Mouse (Mus musculus) embryonic facial prominence, embryonic 13.5 days (tissue): ENCODE data around the gene Adamtsl1. TPM values are rescaled to one million over a fixed set of nuclear protein-coding genes. Genes with fewer than 3 reads are reported as not detected.

Experiments used
- ATAC-seq: fragments of 200-750 bp; cut with Nextera tagmentation; 2 replicates; pipeline ENCODE4 v1.8.0; 2017; ENCODE audit warnings: low read depth; ENCODE audit not compliant: insufficient number of reproducible peaks, insufficient read depth, low FRiP score, low TSS enrichment
- H3K27ac ChIP-seq: fragments of 300-500 bp; sonication (generic); 2 replicates; pipeline ENCODE4 v1.5.1; 2015; ENCODE audit warnings: moderate library complexity, mild to moderate bottlenecking, inconsistent platforms
- H3K27me3 ChIP-seq: fragments of 300-500 bp; sonication (generic); 2 replicates; pipeline ENCODE4 v1.6.1; 2015; ENCODE audit warnings: mild to moderate bottlenecking, inconsistent platforms
- H3K36me3 ChIP-seq: fragments of 300-500 bp; sonication (generic); 2 replicates; pipeline ENCODE4 v1.6.1; 2015; ENCODE audit warnings: mild to moderate bottlenecking, inconsistent platforms
- H3K4me1 ChIP-seq: fragments of 300-500 bp; sonication (generic); 2 replicates; pipeline ENCODE4 v1.6.1; 2015; ENCODE audit warnings: inconsistent platforms
- H3K4me2 ChIP-seq: fragments of 300-500 bp; sonication (generic); 2 replicates; pipeline ENCODE4 v1.6.1; 2015; ENCODE audit warnings: moderate library complexity, mild to moderate bottlenecking, inconsistent platforms
- H3K4me3 ChIP-seq: fragments of 300-500 bp; sonication (generic); 2 replicates; pipeline ENCODE4 v1.5.1; 2015; ENCODE audit warnings: mild to moderate bottlenecking, inconsistent platforms
- H3K9ac ChIP-seq: fragments of 300-500 bp; sonication (generic); 2 replicates; pipeline ENCODE4 v1.6.1; 2015; ENCODE audit warnings: mild to moderate bottlenecking, inconsistent platforms
- H3K9me3 ChIP-seq: fragments of 300-500 bp; sonication (generic); 2 replicates; pipeline ENCODE4 v1.6.1; 2016; ENCODE audit warnings: inconsistent platforms
- WGBS: fragments of 180-500 bp; shearing (Covaris S2); methylation state at CpG from one replicate; pipeline ENCODE4 v1.1.7; 2015; ENCODE audit warnings: mixed read lengths; 5-methylcytosine and 5-hydroxymethylcytosine counted together
- polyA plus RNA-seq: library from polyadenylated mRNA; unstranded; fragments of >200 nt; fragmentation: Nextera tagmentation; extraction: Ambion mirVana; gene quantifications from 2 replicates; pipeline ENCODE4 v1.2.1, GENCODE M21; 2015

Gene Adamtsl1
- polyA plus RNA-seq, 1 experiment from 2014 or later, result 48.1 TPM

DNA sequence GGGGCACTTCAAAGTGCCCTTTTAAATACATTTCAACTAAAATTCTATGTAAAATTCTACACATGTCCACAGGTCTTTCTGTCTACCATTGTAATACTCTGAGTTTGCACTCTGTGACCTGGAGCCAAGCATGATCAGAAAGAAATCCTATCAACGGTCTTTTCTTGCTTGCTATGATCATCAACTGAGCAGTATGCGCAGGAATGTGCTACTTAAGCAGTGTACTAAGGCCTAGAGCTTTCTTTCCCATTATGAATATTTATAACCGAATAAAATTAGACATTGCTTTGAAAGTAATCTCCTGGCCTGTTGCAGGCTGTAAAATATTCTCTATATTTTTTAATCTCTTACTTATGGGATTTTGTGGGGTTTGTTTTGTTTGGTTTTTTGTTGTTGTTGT lies 248.7 kb downstream of the Adamtsl1 start:
- Histone ChIP-seq H3K27ac (no peak overlapping the region), H3K4me2 (no peak overlapping the region), H3K27me3 (peaks cover 3% of the 10 kb centered on the region; the same call in 1 of the 2 replicates), H3K36me3 (no peaks in the 10 kb centered on the region), H3K9me3 (no peaks in the 10 kb centered on the region), H3K4me3 (no peak overlapping the region), H3K4me1 (peaks cover 31% of the 10 kb centered on the region), H3K9ac (no peak overlapping the region)
- ATAC-seq, result no peak
- 85% methylated on average over 3 of the region's 3 CpGs for WGBS

DNA sequence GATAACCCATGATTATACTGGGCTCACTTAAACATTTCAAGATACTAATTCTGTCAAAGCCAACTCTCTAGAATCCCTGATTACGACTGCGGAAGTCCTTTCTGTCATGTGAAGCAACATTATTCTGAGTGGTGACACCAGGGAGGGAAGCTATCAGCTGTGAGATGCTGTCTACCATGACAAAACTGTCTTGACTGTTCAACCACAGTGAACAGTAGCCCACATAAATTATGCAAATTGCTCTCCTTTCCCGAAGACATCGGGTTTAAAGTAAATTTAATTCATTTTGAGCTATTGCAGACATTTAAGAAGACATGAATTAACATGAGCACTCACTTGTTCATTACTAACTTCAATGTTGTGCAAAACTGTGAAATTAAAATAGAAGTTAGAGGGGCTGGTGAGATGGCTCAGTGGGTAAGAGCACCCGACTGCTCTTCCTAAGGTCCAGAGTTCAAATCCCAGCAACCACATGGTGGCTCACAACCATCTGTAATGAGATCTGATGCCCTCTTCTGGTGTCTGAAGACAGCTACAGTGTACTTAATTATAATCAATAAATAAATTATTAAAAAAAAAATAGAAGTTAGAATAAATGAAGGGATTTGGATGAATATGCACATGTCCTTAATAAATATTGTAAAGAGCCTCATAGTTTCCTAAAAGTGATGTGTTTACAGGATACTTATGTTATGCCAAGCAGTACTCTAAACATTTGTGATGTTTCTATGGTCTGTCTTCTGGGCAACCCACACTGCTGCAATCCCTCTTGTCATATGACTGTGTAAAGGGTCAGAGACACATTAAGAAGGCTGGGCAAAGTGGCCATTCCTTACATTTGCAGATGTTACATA lies 249.4 kb downstream of the Adamtsl1 start:
- Histone ChIP-seq H3K27me3 (peaks cover 3% of the 10 kb centered on the region; the same call in 1 of the 2 replicates), H3K36me3 (no peaks in the 10 kb centered on the region), H3K27ac (no peak overlapping the region), H3K4me3 (no peak overlapping the region), H3K4me2 (no peak overlapping the region), H3K4me1 (peaks cover 36% of the 10 kb centered on the region), H3K9me3 (no peaks in the 10 kb centered on the region), H3K9ac (no peak overlapping the region)
- ATAC-seq, result no peak
- 71% methylated on average over 5 of the region's 5 CpGs for WGBS

DNA sequence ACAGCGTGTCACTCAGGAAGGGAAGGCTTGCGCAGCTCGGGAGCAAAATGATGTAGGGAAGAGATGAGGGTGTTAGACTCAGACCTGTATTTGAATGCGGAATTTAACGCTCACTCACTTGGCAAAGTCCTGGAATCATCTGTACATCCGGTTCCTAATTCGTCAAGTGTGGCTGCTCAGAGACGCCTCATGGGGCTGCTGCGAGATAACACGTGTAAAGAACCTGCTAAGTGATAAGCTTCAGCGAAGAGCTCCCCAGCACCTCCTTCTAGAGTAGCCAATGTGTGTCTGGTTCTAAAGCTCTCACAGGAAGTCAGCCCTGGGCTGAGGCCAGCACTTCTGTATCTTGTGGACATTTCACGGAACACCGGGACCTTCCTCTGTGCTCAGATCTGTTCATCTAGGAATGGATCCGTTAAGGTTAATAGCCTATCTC lies 250.1 kb downstream of the Adamtsl1 start:
- Histone ChIP-seq H3K9me3 (no peaks in the 10 kb centered on the region), H3K27me3 (peaks cover 3% of the 10 kb centered on the region; the same call in 1 of the 2 replicates), H3K4me3 (no peak overlapping the region), H3K4me2 (no peak overlapping the region), H3K4me1 (peaks cover 37% of the 10 kb centered on the region), H3K27ac (no peak overlapping the region), H3K9ac (no peak overlapping the region), H3K36me3 (no peaks in the 10 kb centered on the region)
- no peak for ATAC-seq
- WGBS, result 90% methylated on average over 14 of the region's 14 CpGs

DNA sequence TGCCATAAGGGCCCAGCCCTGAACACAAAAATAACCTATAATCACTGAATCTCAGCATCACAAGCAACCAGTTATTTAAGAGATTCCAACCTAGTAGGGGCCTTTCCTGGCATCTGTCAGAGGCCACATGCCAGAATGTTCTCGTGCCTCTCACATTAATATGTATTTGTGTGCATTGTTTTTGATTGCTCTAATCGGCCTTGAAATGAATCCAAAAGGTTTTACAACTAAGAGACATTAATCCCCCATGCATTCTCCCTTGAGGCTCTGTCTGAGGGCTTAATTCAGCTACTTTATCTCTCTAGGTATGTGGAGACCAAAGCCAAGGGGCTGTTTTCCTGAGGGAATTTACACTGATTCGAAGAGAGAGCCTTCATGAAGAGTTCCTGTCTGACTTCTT lies 250.5 kb downstream of the Adamtsl1 start:
- no peak overlapping the region for H3K9ac ChIP-seq
- WGBS, result 31% methylated on average over 3 of the region's 3 CpGs
- H3K36me3 ChIP-seq, result no peaks in the 10 kb centered on the region
- ATAC-seq, result no peak
- H3K4me1 ChIP-seq, result peaks cover 41% of the 10 kb centered on the region
- no peaks in the 10 kb centered on the region for H3K9me3 ChIP-seq
- peak overlapping the region; percentile 44; the same call in 1 of the 2 replicates for H3K27ac ChIP-seq
- no peak overlapping the region for H3K4me2 ChIP-seq
- H3K4me3 ChIP-seq, result no peak overlapping the region
- H3K27me3 ChIP-seq, result peaks cover 5% of the 10 kb centered on the region

DNA sequence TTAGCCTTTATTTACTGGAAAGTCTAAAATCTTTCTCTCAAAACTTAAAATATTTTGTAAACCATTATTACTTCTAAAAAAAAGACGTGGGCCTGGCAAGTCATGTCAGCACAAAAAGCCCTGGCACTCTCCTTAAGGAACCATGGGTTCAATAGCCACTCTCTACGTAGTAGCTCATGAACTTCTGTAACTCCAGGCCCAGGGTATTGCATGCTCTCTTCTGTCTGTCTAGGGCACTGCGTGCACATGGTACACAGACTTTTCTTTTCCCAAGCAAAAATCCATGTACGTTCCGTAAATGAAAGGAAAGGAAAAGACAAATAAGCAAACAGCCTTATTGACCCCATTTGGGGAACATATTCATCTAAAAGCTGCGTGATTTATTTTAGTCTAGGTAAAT lies 253.7 kb downstream of the Adamtsl1 start:
- H3K9me3 ChIP-seq, result no peaks in the 10 kb centered on the region
- no peaks in the 10 kb centered on the region for H3K36me3 ChIP-seq
- H3K27ac ChIP-seq, result peak overlapping the region; percentile 79
- ATAC-seq, result no peak
- H3K9ac ChIP-seq, result no peak overlapping the region
- H3K4me1 ChIP-seq, result peaks cover 42% of the 10 kb centered on the region
- H3K27me3 ChIP-seq, result peaks cover 17% of the 10 kb centered on the region
- no peak overlapping the region for H3K4me3 ChIP-seq
- WGBS, result 35% methylated on average over 6 of the region's 6 CpGs
- H3K4me2 ChIP-seq, result peak overlapping the region; percentile 37

DNA sequence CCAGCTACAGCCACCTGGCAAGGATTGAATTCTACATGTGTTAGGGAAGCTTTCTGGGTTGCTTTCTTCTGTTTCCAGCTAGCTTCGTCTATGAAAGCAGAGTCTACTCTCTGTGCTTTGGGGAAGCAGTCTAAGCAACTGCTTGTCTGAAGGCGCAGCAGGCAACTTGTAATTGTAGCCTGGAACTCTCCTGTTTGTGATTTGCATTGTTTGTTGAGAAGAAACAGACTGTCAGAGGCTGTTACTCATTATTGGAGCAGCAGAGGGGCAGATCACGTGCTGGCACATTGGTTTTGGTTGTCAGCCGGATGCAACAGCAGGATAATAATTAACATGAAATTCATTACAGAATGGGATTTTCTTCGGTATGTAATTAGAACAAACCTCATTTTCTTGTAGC lies 254.1 kb downstream of the Adamtsl1 start:
- no peaks in the 10 kb centered on the region for H3K9me3 ChIP-seq
- 10% methylated on average over 5 of the region's 5 CpGs for WGBS
- no peak overlapping the region for H3K4me3 ChIP-seq
- H3K4me1 ChIP-seq, result peaks cover 42% of the 10 kb centered on the region
- peak overlapping the region; percentile 37 for H3K4me2 ChIP-seq
- H3K36me3 ChIP-seq, result no peaks in the 10 kb centered on the region
- H3K9ac ChIP-seq, result no peak overlapping the region
- H3K27ac ChIP-seq, result peak overlapping the region; percentile 79
- peaks cover 17% of the 10 kb centered on the region for H3K27me3 ChIP-seq
- 0 out of 2 replicates have a peak, but pooled peaks have one; percentile 26 for ATAC-seq

DNA sequence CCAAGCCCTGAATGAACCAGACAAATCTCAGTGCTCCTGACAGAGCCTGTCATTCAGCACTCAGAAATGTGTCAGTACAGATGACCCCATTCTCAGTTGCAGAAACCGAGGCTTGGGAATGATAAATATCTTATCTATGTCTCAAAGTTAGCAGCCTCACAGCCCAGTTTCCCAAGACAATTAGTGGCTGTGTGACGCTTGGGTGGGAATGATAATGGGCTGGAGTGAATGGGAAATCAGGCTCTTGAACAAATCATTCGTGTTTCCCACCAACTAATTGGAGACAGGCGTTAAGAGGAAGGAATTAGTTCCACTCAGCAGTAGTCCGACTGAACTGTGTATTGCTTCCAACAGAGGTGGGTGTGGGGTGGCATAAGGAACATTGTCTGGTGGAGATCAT lies 268.5 kb downstream of the Adamtsl1 start:
- Histone ChIP-seq H3K4me1 (peaks cover 10% of the 10 kb centered on the region; the same call in 1 of the 2 replicates), H3K9me3 (no peaks in the 10 kb centered on the region), H3K9ac (no peak overlapping the region), H3K4me3 (no peak overlapping the region), H3K4me2 (no peak overlapping the region), H3K27ac (no peak overlapping the region), H3K27me3 (peaks cover 11% of the 10 kb centered on the region), H3K36me3 (no peaks in the 10 kb centered on the region)
- WGBS, result 12% methylated on average over 5 of the region's 5 CpGs
- ATAC-seq, result no peak

DNA sequence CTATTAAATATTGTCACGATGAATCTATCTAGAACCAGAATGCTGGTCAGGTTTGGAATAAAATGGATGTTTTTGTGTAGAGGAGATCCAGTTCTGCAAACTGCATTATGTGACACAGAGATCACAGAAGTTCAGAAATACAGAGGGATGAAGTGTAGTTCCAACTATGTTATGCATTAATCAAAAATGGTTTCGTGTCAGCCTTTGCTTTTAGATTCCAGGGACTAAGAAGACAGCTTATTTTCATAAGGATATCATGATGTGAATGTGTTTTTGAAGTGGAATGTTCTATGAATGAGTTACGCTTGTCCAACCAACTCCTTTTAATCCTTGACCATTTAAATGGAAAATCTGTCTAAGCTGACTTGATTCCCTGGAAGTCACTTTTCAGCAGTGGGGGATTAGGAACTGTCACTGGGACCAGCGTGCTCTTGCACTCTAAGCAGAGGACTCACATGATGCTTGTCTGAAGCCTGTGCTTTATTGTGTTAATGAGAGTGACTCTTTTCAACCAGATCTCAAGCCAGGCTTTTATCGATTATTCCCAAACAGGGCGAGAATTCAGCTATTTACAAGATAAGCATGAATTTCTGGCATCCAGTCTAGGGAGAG lies 269.9 kb downstream of the Adamtsl1 start:
- WGBS, result 46% methylated on average over 6 of the region's 6 CpGs
- no peaks in the 10 kb centered on the region for H3K36me3 ChIP-seq
- no peak overlapping the region for H3K4me2 ChIP-seq
- no peak overlapping the region for H3K9ac ChIP-seq
- H3K27me3 ChIP-seq, result peaks cover 12% of the 10 kb centered on the region
- no peak overlapping the region for H3K27ac ChIP-seq
- H3K9me3 ChIP-seq, result no peaks in the 10 kb centered on the region
- H3K4me1 ChIP-seq, result peaks cover 10% of the 10 kb centered on the region; the same call in 1 of the 2 replicates
- H3K4me3 ChIP-seq, result no peak overlapping the region
- ATAC-seq, result no peak

DNA sequence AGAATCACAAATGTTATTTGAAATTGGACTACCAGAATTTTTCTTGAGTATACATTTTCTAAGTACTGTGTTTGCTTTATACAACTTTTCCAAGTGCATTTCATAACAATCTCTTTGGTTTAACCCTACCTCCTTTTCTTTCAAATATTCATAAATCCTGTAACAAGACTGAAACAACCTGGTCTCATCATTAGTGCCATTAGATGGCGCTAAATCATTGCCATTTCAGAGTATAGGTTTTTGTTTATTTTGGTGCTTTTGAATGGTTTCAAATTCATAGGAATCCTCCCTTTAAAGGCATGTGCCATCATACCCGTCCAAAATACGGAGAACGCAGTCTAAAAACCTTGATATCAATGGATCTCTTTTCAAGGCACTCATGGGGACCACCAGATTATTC lies 270.5 kb downstream of the Adamtsl1 start:
- peaks cover 10% of the 10 kb centered on the region; the same call in 1 of the 2 replicates for H3K4me1 ChIP-seq
- no peak for ATAC-seq
- H3K9ac ChIP-seq, result no peak overlapping the region
- H3K27me3 ChIP-seq, result peaks cover 9% of the 10 kb centered on the region
- no peaks in the 10 kb centered on the region for H3K9me3 ChIP-seq
- H3K27ac ChIP-seq, result no peak overlapping the region
- WGBS, result 49% methylated on average over 4 of the region's 4 CpGs
- H3K36me3 ChIP-seq, result no peaks in the 10 kb centered on the region
- no peak overlapping the region for H3K4me3 ChIP-seq
- no peak overlapping the region for H3K4me2 ChIP-seq

DNA sequence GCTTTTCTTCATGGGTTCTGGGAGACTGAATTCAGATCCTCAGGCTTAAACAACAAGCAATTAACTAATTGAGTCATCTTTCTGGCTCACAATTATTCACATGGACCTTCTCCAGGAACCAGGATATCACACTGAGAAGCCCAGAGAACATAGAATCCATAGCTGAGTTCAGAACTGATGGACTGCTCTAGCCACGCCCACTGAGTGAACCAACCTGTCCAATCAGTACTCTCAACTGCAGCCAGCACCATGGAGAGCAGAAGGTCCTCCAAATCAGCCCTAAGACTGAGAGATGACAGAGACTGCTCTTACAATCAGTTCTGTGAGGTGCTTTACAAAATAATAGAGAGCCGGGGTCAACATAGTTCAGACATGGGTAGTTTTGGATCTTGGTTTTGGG lies 276.3 kb downstream of the Adamtsl1 start:
- Histone ChIP-seq H3K27ac (no peak overlapping the region), H3K4me2 (no peak overlapping the region), H3K36me3 (no peaks in the 10 kb centered on the region), H3K9me3 (no peaks in the 10 kb centered on the region), H3K9ac (no peak overlapping the region), H3K4me3 (no peak overlapping the region), H3K27me3 (peaks cover 4% of the 10 kb centered on the region), H3K4me1 (no peaks in the 10 kb centered on the region)
- 54% methylated on average over 2 of the region's 2 CpGs for WGBS
- no peak for ATAC-seq

DNA sequence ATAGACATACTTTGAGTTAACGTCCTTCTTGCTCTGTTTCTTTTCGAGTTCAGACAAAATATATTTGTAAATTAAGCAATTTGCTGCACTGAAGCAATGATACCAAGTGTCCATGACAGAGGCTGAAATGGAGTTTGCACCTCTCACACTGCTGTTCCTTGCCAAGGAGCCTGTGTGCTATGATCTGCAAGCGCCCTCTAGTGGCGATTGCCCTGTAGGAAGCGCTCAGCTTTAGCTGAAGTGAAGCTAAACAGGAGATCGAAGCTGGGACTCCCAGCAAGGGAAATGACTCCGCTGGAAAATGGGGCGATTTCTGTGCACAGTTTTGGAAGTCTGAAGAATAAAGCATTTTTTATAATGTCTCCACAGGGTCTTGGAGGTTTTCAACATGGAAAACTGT lies 287.8 kb downstream of the Adamtsl1 start:
- 5% methylated on average over 8 of the region's 8 CpGs for whole genome bisulfite sequencing
- Histone ChIP-seq H3K9ac (no peak overlapping the region), H3K27ac (no peak overlapping the region), H3K4me1 (no peaks in the 10 kb centered on the region), H3K27me3 (no peaks in the 10 kb centered on the region), H3K4me2 (no peak overlapping the region), H3K9me3 (no peaks in the 10 kb centered on the region), H3K36me3 (no peaks in the 10 kb centered on the region), H3K4me3 (no peak overlapping the region)
- ATAC-seq, result no peak

DNA sequence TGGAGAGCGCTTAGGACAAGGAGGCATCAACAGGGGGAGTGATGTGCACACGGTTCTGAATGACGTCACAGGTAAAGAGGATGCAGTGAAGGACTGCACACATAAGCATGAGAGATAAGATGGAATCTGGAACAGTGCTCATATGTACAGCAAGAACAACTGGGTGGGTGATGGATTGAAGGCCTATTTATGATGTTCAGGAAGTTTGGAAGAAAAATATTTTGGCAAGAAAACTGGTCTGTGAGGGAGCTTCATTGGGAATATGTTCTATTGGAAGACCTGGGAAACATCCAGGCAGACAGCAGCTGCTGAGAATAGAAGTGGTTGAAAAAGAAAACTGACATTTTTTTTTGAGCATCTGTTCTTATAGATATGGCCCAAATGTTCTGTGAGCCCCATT lies 300.4 kb downstream of the Adamtsl1 start:
- Histone ChIP-seq H3K4me1 (peaks cover 9% of the 10 kb centered on the region; the same call in 1 of the 2 replicates), H3K9me3 (no peaks in the 10 kb centered on the region), H3K4me2 (no peak overlapping the region), H3K9ac (no peak overlapping the region), H3K27me3 (no peaks in the 10 kb centered on the region), H3K4me3 (no peak overlapping the region), H3K27ac (no peak overlapping the region), H3K36me3 (no peaks in the 10 kb centered on the region)
- no peak for ATAC-seq
- 74% methylated on average over 3 of the region's 3 CpGs for WGBS
